Mouse (Mus musculus) hindbrain, postnatal 0 days (tissue): ENCODE measurements around the gene Akap7. TPM values are rescaled to one million over a fixed set of nuclear protein-coding genes. Genes with fewer than 3 reads are reported as not detected.

Experiments
- ATAC-seq: fragments of 200-750 bp; cut with Nextera tagmentation; 2 replicates; pipeline ENCODE4 v1.8.0; 2017; ENCODE audit warnings: mild to moderate bottlenecking, moderate TSS enrichment, moderate library complexity
- DNase-seq: peaks from one replicate; pipeline ENCODE4 v3.0.0-alpha.2; 2015; ENCODE audit warnings: low spot score
- H3K27ac ChIP-seq: fragments of 300-500 bp; sonication (generic); 2 replicates; pipeline ENCODE4 v1.5.1; 2014; ENCODE audit warnings: mild to moderate bottlenecking
- H3K27me3 ChIP-seq: fragments of 300-500 bp; sonication (generic); 2 replicates; pipeline ENCODE4 v1.6.1; 2014; ENCODE audit warnings: low read length, mixed read lengths; ENCODE audit not compliant: insufficient read depth
- H3K36me3 ChIP-seq: fragments of 300-500 bp; sonication (generic); 2 replicates; pipeline ENCODE4 v1.6.1; 2014; ENCODE audit warnings: low read length, mixed read lengths; ENCODE audit not compliant: insufficient read depth
- H3K4me1 ChIP-seq: fragments of 300-500 bp; sonication (generic); 2 replicates; pipeline ENCODE4 v1.6.1; 2014; ENCODE audit warnings: antibody characterized with exemption, low read length, mixed read lengths; ENCODE audit not compliant: insufficient read depth
- H3K4me2 ChIP-seq: fragments of 300-500 bp; sonication (generic); 2 replicates; pipeline ENCODE4 v1.6.1; 2014; ENCODE audit warnings: low read depth, mild to moderate bottlenecking, low read length, moderate library complexity, mixed read lengths
- H3K4me3 ChIP-seq: fragments of 300-500 bp; sonication (generic); 2 replicates; pipeline ENCODE4 v1.5.1; 2014; ENCODE audit warnings: low read length
- H3K9ac ChIP-seq: fragments of 300-500 bp; sonication (generic); replicated peaks from 2 replicates; pipeline ENCODE4 v1.6.1; 2014; ENCODE audit warnings: mild to moderate bottlenecking, low read length, moderate library complexity, mixed read lengths
- H3K9me3 ChIP-seq: fragments of 300-500 bp; sonication (generic); 2 replicates; pipeline ENCODE4 v1.6.1; 2016; ENCODE audit warnings: low read length, mixed read lengths
- CTCF ChIP-seq: IDR thresholded peaks from 2 replicates; pipeline ENCODE4 v1.5.1; 2016; ENCODE audit warnings: antibody characterized with exemption, control low read depth, low read depth
- WGBS: fragments of 180-500 bp; shearing (Covaris S2); extraction: QIAGEN DNeasy Blood & Tissue Kit; methylation state at CpG from one replicate; pipeline ENCODE4 v1.1.7; 2014; 5-methylcytosine and 5-hydroxymethylcytosine counted together
- polyA plus RNA-seq: library from polyadenylated mRNA; unstranded; fragments of >200 nt; fragmentation: Nextera tagmentation; extraction: Ambion mirVana; gene quantifications from 2 replicates; pipeline ENCODE4 v1.2.1, GENCODE M21; 2015
- total RNA-seq: library from RNA; depleted of rRNA; stranded (reverse); fragments of >200 nt; gene quantifications from 2 replicates; pipeline ENCODE4 v1.2.3, GENCODE M21; 2014

The Akap7 gene
- total and polyA plus RNA-seq, 2 experiments from 2014 or later, result 78.0 to 84.0 TPM

DNA sequence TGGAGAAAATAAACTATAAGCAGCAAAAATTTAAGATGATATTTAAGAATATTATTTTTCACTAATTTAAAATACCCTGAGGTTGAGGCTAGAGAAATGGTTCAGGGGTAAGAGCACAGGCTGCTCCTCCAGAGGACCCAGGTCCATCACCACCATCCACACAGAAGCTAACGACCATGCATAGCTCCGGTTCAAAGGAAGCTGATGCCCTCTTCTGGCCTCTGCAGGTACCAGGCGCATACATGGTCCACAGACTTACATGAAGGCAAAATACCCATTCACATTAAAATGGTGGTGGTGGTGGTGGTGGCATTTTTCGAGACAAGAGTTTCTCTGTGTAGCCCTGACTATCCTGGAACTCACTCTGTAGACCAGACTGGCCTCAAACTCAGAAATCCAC lies 61.5 kb downstream of the Akap7 start:
- 52% methylated on average over 4 of the region's 4 CpGs for WGBS
- ATAC-seq, result peak; percentile 72; the same call in 1 of the 2 replicates
- TF ChIP-seq CTCF, result peak; percentile 66

DNA sequence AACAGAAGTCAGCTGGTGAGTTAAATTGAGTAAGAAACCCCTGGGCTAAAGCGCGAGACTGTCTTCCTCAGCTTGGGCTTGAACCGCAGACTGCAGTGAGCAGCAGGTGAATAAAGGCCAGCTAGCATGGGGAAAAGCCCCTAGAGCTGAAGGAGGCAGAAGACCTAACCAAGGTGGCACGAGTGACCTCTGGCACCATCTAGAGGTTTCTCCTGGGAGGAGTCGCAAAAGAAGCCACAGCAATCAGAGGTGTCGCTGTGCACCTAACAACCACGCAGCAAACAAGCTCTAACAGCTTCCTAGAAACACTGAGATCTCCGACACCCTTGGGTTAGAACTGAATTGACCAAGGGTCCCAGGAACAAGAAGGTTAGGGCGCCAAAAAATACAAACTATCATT lies 68.5 kb downstream of the Akap7 start:
- peak; percentile 70; the same call in 1 of the 2 replicates for ATAC-seq
- Histone ChIP-seq H3K4me3 (no peak overlapping the region), H3K4me2 (no peak overlapping the region), H3K27me3 (no peaks in the 10 kb centered on the region), H3K4me1 (no peaks in the 10 kb centered on the region), H3K9ac (no peak overlapping the region), H3K27ac (no peak overlapping the region), H3K9me3 (no peaks in the 10 kb centered on the region), H3K36me3 (no peaks in the 10 kb centered on the region)
- 34% methylated on average over 9 of the region's 9 CpGs for WGBS
- DNase-seq, result peak; percentile 71
- TF ChIP-seq CTCF, result peak; percentile 68

More for the DNA sequence above, 61.5 kb downstream of the Akap7 start:
- Histone ChIP-seq H3K27ac (no peak overlapping the region), H3K4me2 (no peak overlapping the region), H3K36me3 (no peaks in the 10 kb centered on the region), H3K4me1 (no peaks in the 10 kb centered on the region), H3K4me3 (no peak overlapping the region), H3K9me3 (no peaks in the 10 kb centered on the region), H3K9ac (no peak overlapping the region), H3K27me3 (no peaks in the 10 kb centered on the region)
- peak; percentile 40 for DNase-seq

DNA sequence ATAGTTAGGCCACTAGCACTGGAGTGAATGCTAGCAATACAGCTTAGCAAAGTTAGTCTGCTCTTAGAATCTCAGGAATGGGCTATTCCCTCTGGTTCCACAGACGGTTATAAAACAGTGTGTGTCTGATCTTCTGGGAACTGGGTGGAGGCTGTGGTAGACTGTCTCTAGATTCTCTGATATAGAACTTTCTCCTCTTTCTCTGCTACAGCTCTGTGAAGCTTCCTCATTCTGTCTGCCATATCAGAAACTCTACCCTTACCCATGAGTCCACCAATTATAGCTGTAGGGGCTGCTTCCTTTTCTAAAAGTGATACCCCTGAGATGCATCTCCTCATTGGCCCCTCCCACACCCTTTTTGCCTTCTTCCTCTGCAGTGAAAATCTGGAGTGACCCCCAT lies 73.6 kb downstream of the Akap7 start:
- WGBS, result 89% methylated on average over 1 of the region's 1 CpGs
- H3K9ac ChIP-seq, result no peak overlapping the region
- H3K4me1 ChIP-seq, result no peaks in the 10 kb centered on the region
- no peak overlapping the region for H3K27ac ChIP-seq
- DNase-seq, result no peak
- H3K36me3 ChIP-seq, result no peaks in the 10 kb centered on the region
- H3K27me3 ChIP-seq, result no peaks in the 10 kb centered on the region
- no peaks in the 10 kb centered on the region for H3K9me3 ChIP-seq
- TF ChIP-seq CTCF, result no peak
- no peak for ATAC-seq
- H3K4me3 ChIP-seq, result no peak overlapping the region
- no peak overlapping the region for H3K4me2 ChIP-seq

DNA sequence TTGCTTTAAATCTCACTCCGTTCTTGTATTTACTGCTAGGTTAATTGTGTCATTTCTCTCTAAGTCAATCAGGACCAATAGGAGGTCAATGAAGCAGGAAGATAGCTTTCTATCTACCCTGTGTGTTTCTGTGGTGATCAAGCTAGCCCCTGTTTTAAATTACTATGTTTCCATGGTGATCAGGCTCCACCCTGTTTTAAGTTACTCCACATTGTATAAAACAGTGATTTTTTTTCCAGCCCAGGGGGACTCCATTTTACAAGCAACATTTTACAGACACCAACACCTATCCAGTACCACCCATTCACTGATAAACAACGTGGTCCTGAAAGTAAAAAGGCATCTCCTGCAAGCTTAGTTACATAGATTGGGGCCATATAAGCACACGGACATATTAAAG lies 75.0 kb downstream of the Akap7 start:
- H3K4me1 ChIP-seq, result no peaks in the 10 kb centered on the region
- WGBS, result 65% methylated on average over 3 of the region's 3 CpGs
- no peak for TF ChIP-seq CTCF
- H3K4me2 ChIP-seq, result no peak overlapping the region
- H3K36me3 ChIP-seq, result no peaks in the 10 kb centered on the region
- no peaks in the 10 kb centered on the region for H3K27me3 ChIP-seq
- no peak for ATAC-seq
- H3K27ac ChIP-seq, result no peak overlapping the region
- H3K9me3 ChIP-seq, result no peaks in the 10 kb centered on the region
- no peak overlapping the region for H3K9ac ChIP-seq
- H3K4me3 ChIP-seq, result no peak overlapping the region
- no peak for DNase-seq

DNA sequence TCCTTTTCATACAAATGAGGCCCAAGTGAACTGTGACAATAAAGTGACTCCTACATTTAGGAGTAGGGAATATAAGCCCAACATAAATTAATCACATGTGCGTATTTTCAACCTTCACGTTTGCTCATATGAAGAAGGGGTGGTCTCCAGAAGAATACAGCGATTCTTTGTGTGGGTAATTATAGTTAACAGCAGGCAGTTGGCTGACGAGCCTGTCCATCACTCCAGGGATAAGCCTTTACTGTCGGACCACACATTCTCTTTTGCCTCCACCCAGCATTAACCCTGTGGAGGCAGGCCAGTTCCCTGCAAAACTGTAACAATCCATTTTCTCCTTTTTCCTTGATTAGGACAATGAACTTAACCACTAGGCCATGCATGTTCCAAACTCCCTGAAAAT lies 76.3 kb downstream of the Akap7 start:
- WGBS, result 33% methylated on average over 5 of the region's 5 CpGs
- no peak overlapping the region for H3K9ac ChIP-seq
- H3K4me1 ChIP-seq, result no peaks in the 10 kb centered on the region
- TF ChIP-seq CTCF, result no peak
- no peaks in the 10 kb centered on the region for H3K9me3 ChIP-seq
- ATAC-seq (peak; percentile 53; the same call in 1 of the 2 replicates), DNase-seq (peak; percentile 22)
- H3K4me2 ChIP-seq, result no peak overlapping the region
- H3K27me3 ChIP-seq, result no peaks in the 10 kb centered on the region
- no peak overlapping the region for H3K4me3 ChIP-seq
- H3K36me3 ChIP-seq, result no peaks in the 10 kb centered on the region
- H3K27ac ChIP-seq, result no peak overlapping the region

DNA sequence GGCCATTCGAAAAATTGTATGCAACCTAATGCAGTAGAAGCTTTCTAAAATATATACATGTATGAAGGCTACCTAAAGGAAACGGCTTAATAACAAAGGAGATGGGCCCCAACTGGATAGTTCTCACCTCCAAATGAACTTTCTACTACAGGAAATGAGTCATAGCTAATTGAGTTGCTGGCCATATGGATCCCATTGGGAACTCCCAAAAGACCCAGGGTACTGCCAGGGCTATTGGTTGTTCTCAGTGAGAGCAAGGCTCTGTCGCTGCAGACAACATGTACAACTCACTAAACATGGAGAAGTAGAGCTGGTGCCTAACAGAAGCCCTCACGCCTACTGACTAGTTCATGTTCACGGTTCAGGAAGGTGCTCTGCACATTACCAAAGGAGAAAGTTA lies 83.3 kb downstream of the Akap7 start:
- H3K9me3 ChIP-seq, result no peaks in the 10 kb centered on the region
- H3K4me1 ChIP-seq, result no peaks in the 10 kb centered on the region
- no peaks in the 10 kb centered on the region for H3K27me3 ChIP-seq
- WGBS, result 89% methylated on average over 5 of the region's 5 CpGs
- ATAC-seq (no peak), DNase-seq (no peak)
- no peak overlapping the region for H3K9ac ChIP-seq
- H3K36me3 ChIP-seq, result no peaks in the 10 kb centered on the region
- no peak for TF ChIP-seq CTCF
- no peak overlapping the region for H3K4me2 ChIP-seq
- H3K27ac ChIP-seq, result no peak overlapping the region
- H3K4me3 ChIP-seq, result no peak overlapping the region

DNA sequence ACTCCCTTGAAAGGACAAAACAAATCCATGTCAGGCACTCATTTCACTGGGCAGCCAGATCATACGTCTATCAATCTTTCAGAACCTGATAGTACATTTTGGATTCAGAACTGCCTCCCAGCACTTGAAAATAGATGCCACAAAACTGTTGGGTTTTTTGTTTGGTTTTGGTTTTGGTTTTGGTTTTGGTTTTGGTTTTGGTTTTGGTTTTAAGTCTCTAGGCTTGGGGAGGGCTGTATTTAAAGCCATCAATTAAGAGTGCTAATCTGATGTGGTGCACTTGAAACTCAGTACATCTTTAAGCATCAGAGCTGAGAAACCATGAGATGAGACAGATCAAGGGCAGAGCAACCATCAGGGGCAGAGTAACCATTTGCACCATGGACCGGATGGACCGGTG lies 86.9 kb downstream of the Akap7 start:
- 93% methylated on average over 3 of the region's 3 CpGs for WGBS
- Histone ChIP-seq H3K4me2 (no peak overlapping the region), H3K27me3 (no peaks in the 10 kb centered on the region), H3K4me1 (no peaks in the 10 kb centered on the region), H3K36me3 (no peaks in the 10 kb centered on the region), H3K4me3 (no peak overlapping the region), H3K27ac (no peak overlapping the region), H3K9ac (no peak overlapping the region), H3K9me3 (no peaks in the 10 kb centered on the region)
- TF ChIP-seq CTCF, result no peak
- no peak for DNase-seq
- ATAC-seq, result no peak
